Mouse (Mus musculus) adrenal gland, postnatal 4 days (tissue): ENCODE data around the gene Mid2. TPM values are rescaled to one million over a fixed set of nuclear protein-coding genes. Genes with fewer than 3 reads are reported as not detected.

Source experiments
- total RNA-seq, 2 experiments: library from RNA; stranded (reverse); gene quantifications; 2 replicates each; pipeline ENCODE4 v1.2.3; 2021

Gene Mid2
- total RNA-seq, 2 experiments from 2014 or later, result 25.8 to 36.3 TPM

Other genes starting within 250 kb of the Mid2 start
- 10 to 100 TPM; 24.4 to 24.8 TPM for gene Prps1, start 208.0 kb upstream of the Mid2 start, total RNA-seq
- gene Tsc22d3, start 63.9 kb upstream of the Mid2 start, total RNA-seq, result 10 to 100 TPM; 74.0 to 79.1 TPM
- gene Tex13b, start 148.8 kb downstream of the Mid2 start, total RNA-seq, result not detected
- not detected for gene Vsig1, start 243.0 kb downstream of the Mid2 start, total RNA-seq